Mouse (Mus musculus): ENCODE data around the gene Tbx6. TPM values are rescaled to one million over a fixed set of nuclear protein-coding genes. Genes with fewer than 3 reads are reported as not detected.

Gene Tbx6
- polyA plus RNA-seq, 1 experiment from 2014 or later, result 0.29 TPM

- H3K4me3 ChIP-seq (ENCODE audit: low read length), result no peak overlapping the region; the same call in 1 of the 2 replicates
- WGBS, result 67% methylated on average over 4 of the region's 4 CpGs
- no peaks in the 10 kb centered on the region for H3K27me3 ChIP-seq (ENCODE audit: insufficient read depth, low read length)
- H3K4me1 ChIP-seq (ENCODE audit: insufficient read depth, low read length), result peaks cover 21% of the 10 kb centered on the region
- peak overlapping the region; percentile 6; the same call in 1 of the 2 replicates for H3K27ac ChIP-seq (ENCODE audit: low read length)
- no peaks in the 10 kb centered on the region for H3K9me3 ChIP-seq (ENCODE audit: low read length)
- no peaks in the 10 kb centered on the region for H3K36me3 ChIP-seq (ENCODE audit: insufficient read depth, low read length)
- peak overlapping the region; percentile 86; the same call in 1 of the 2 replicates for H3K4me2 ChIP-seq (replicated peaks; ENCODE audit: low read depth, low read length)
- ATAC-seq (ENCODE audit: low FRiP score, low TSS enrichment), result no peak
- peak overlapping the region; percentile 78; the same call in 1 of the 2 replicates for H3K9ac ChIP-seq (replicated peaks; ENCODE audit: low read length)
Observed at GRCm38 (mm10) chr7:126807405-126807804, 26.1 kb downstream of the Tbx6 start.

GRCm38 (mm10) chr7:126808703-126809455, 27.6 kb downstream of the Tbx6 start:
- peak overlapping the region; percentile 78 for H3K9ac ChIP-seq (replicated peaks; ENCODE audit: low read length)
- no peaks in the 10 kb centered on the region for H3K36me3 ChIP-seq (ENCODE audit: insufficient read depth, low read length)
- H3K4me2 ChIP-seq (replicated peaks; ENCODE audit: low read depth, low read length), result peak overlapping the region; percentile 86
- peaks cover 21% of the 10 kb centered on the region for H3K4me1 ChIP-seq (ENCODE audit: insufficient read depth, low read length)
- peak overlapping the region; percentile 72 for H3K27ac ChIP-seq (ENCODE audit: low read length)
- no peaks in the 10 kb centered on the region for H3K27me3 ChIP-seq (ENCODE audit: insufficient read depth, low read length)
- peak; percentile 97 for ATAC-seq (ENCODE audit: low FRiP score, low TSS enrichment)
- under 1% methylated on average over 42 of the region's 43 CpGs for WGBS
- no peaks in the 10 kb centered on the region for H3K9me3 ChIP-seq (ENCODE audit: low read length)
- H3K4me3 ChIP-seq (ENCODE audit: low read length), result peak overlapping the region; percentile 64

- Histone ChIP-seq H3K9ac (replicated peaks; ENCODE audit: low read length) (peak overlapping the region; percentile 78), H3K27me3 (ENCODE audit: insufficient read depth, low read length) (no peaks in the 10 kb centered on the region), H3K9me3 (ENCODE audit: low read length) (no peaks in the 10 kb centered on the region), H3K27ac (ENCODE audit: low read length) (no peak overlapping the region), H3K4me2 (replicated peaks; ENCODE audit: low read depth, low read length) (peak overlapping the region; percentile 86; the same call in 1 of the 2 replicates), H3K4me1 (ENCODE audit: insufficient read depth, low read length) (peaks cover 21% of the 10 kb centered on the region), H3K4me3 (ENCODE audit: low read length) (no peak overlapping the region; the same call in 1 of the 2 replicates), H3K36me3 (ENCODE audit: insufficient read depth, low read length) (no peaks in the 10 kb centered on the region)
- ATAC-seq (ENCODE audit: low FRiP score, low TSS enrichment), result no peak
- 48% methylated on average over 5 of the region's 5 CpGs for WGBS
Observed at GRCm38 (mm10) chr7:126809723-126810369, 28.6 kb downstream of the Tbx6 start.

GRCm38 (mm10) chr7:126815726-126816222, 34.5 kb downstream of the Tbx6 start:
- WGBS, result 56% methylated on average over 8 of the region's 8 CpGs
- Histone ChIP-seq H3K27ac (ENCODE audit: low read length) (no peak overlapping the region), H3K27me3 (ENCODE audit: insufficient read depth, low read length) (no peaks in the 10 kb centered on the region), H3K9me3 (ENCODE audit: low read length) (peaks cover 5% of the 10 kb centered on the region; the same call in 1 of the 2 replicates), H3K4me1 (ENCODE audit: insufficient read depth, low read length) (no peaks in the 10 kb centered on the region), H3K4me3 (ENCODE audit: low read length) (no peak overlapping the region), H3K9ac (replicated peaks; ENCODE audit: low read length) (no peak overlapping the region), H3K36me3 (ENCODE audit: insufficient read depth, low read length) (no peaks in the 10 kb centered on the region), H3K4me2 (replicated peaks; ENCODE audit: low read depth, low read length) (no peak overlapping the region)
- no peak for ATAC-seq (ENCODE audit: low FRiP score, low TSS enrichment)

- no peak overlapping the region for H3K9ac ChIP-seq (replicated peaks; ENCODE audit: low read length)
- H3K4me3 ChIP-seq (ENCODE audit: low read length), result no peak overlapping the region
- H3K4me1 ChIP-seq (ENCODE audit: insufficient read depth, low read length), result no peaks in the 10 kb centered on the region
- no peak overlapping the region for H3K27ac ChIP-seq (ENCODE audit: low read length)
- H3K27me3 ChIP-seq (ENCODE audit: insufficient read depth, low read length), result no peaks in the 10 kb centered on the region
- 90% methylated on average over 8 of the region's 8 CpGs for WGBS
- no peak for ATAC-seq (ENCODE audit: low FRiP score, low TSS enrichment)
- no peak overlapping the region for H3K4me2 ChIP-seq (replicated peaks; ENCODE audit: low read depth, low read length)
- H3K9me3 ChIP-seq (ENCODE audit: low read length), result peaks cover 5% of the 10 kb centered on the region; the same call in 1 of the 2 replicates
- H3K36me3 ChIP-seq (ENCODE audit: insufficient read depth, low read length), result no peaks in the 10 kb centered on the region
Observed at GRCm38 (mm10) chr7:126816494-126816893, 35.2 kb downstream of the Tbx6 start.

GRCm38 (mm10) chr7:126817595-126817994, 36.3 kb downstream of the Tbx6 start:
- H3K36me3 ChIP-seq (ENCODE audit: insufficient read depth, low read length), result no peaks in the 10 kb centered on the region
- no peak overlapping the region for H3K27ac ChIP-seq (ENCODE audit: low read length)
- WGBS, result 82% methylated on average over 7 of the region's 7 CpGs
- H3K4me3 ChIP-seq (ENCODE audit: low read length), result no peak overlapping the region
- no peak overlapping the region for H3K9ac ChIP-seq (replicated peaks; ENCODE audit: low read length)
- no peaks in the 10 kb centered on the region for H3K27me3 ChIP-seq (ENCODE audit: insufficient read depth, low read length)
- H3K9me3 ChIP-seq (ENCODE audit: low read length), result peaks cover 5% of the 10 kb centered on the region; the same call in 1 of the 2 replicates
- no peak for ATAC-seq (ENCODE audit: low FRiP score, low TSS enrichment)
- no peak overlapping the region for H3K4me2 ChIP-seq (replicated peaks; ENCODE audit: low read depth, low read length)
- no peaks in the 10 kb centered on the region for H3K4me1 ChIP-seq (ENCODE audit: insufficient read depth, low read length)

- 29% methylated on average over 1 of the region's 1 CpGs for WGBS
- Histone ChIP-seq H3K9me3 (ENCODE audit: low read length) (peaks cover 5% of the 10 kb centered on the region; the same call in 1 of the 2 replicates), H3K36me3 (ENCODE audit: insufficient read depth, low read length) (no peaks in the 10 kb centered on the region), H3K4me1 (ENCODE audit: insufficient read depth, low read length) (peaks cover 7% of the 10 kb centered on the region), H3K27ac (ENCODE audit: low read length) (no peak overlapping the region), H3K27me3 (ENCODE audit: insufficient read depth, low read length) (peaks cover 7% of the 10 kb centered on the region; the same call in 1 of the 2 replicates), H3K4me3 (ENCODE audit: low read length) (no peak overlapping the region), H3K9ac (replicated peaks; ENCODE audit: low read length) (no peak overlapping the region), H3K4me2 (replicated peaks; ENCODE audit: low read depth, low read length) (no peak overlapping the region)
- no peak for ATAC-seq (ENCODE audit: low FRiP score, low TSS enrichment)
Observed at GRCm38 (mm10) chr7:126818818-126819217, 37.5 kb downstream of the Tbx6 start.

GRCm38 (mm10) chr7:126821835-126822511, 40.7 kb downstream of the Tbx6 start:
- Histone ChIP-seq H3K36me3 (ENCODE audit: insufficient read depth, low read length) (no peaks in the 10 kb centered on the region), H3K9ac (replicated peaks; ENCODE audit: low read length) (no peak overlapping the region), H3K4me3 (ENCODE audit: low read length) (no peak overlapping the region), H3K9me3 (ENCODE audit: low read length) (peaks cover 5% of the 10 kb centered on the region; the same call in 1 of the 2 replicates), H3K27me3 (ENCODE audit: insufficient read depth, low read length) (peaks cover 18% of the 10 kb centered on the region), H3K27ac (ENCODE audit: low read length) (no peak overlapping the region), H3K4me1 (ENCODE audit: insufficient read depth, low read length) (peaks cover 7% of the 10 kb centered on the region), H3K4me2 (replicated peaks; ENCODE audit: low read depth, low read length) (no peak overlapping the region)
- WGBS, result 24% methylated on average over 7 of the region's 7 CpGs
- peak; percentile 44; the same call in 1 of the 2 replicates for ATAC-seq (ENCODE audit: low FRiP score, low TSS enrichment)

GRCm38 (mm10) chr7:126822741-126823140, 41.5 kb downstream of the Tbx6 start:
- no peak overlapping the region for H3K27ac ChIP-seq (ENCODE audit: low read length)
- no peaks in the 10 kb centered on the region for H3K36me3 ChIP-seq (ENCODE audit: insufficient read depth, low read length)
- no peak overlapping the region for H3K4me3 ChIP-seq (ENCODE audit: low read length)
- H3K4me2 ChIP-seq (replicated peaks; ENCODE audit: low read depth, low read length), result peak overlapping the region; percentile 59; the same call in 1 of the 2 replicates
- peaks cover 18% of the 10 kb centered on the region for H3K27me3 ChIP-seq (ENCODE audit: insufficient read depth, low read length)
- 14% methylated on average over 9 of the region's 9 CpGs for WGBS
- peaks cover 7% of the 10 kb centered on the region for H3K4me1 ChIP-seq (ENCODE audit: insufficient read depth, low read length)
- ATAC-seq (ENCODE audit: low FRiP score, low TSS enrichment), result no peak
- H3K9ac ChIP-seq (replicated peaks; ENCODE audit: low read length), result no peak overlapping the region
- peaks cover 5% of the 10 kb centered on the region; the same call in 1 of the 2 replicates for H3K9me3 ChIP-seq (ENCODE audit: low read length)

Measured in kidney, embryonic 16.5 days (tissue).